Mouse (Mus musculus) fat pad, adult 2 months (tissue): Measurements from ENCODE around the gene Thsd7a.

Experiments
- DNase-seq: peaks from one replicate; pipeline ENCODE4 v3.0.0-alpha.2; 2011; ENCODE audit warnings: low read depth, low spot score; ENCODE audit errors: extremely low read depth

The Thsd7a gene

GRCm38 (mm10) chr6:12693689-12694088 lies 55.5 kb downstream of the Thsd7a start:
- DNase-seq, result no peak

DNA sequence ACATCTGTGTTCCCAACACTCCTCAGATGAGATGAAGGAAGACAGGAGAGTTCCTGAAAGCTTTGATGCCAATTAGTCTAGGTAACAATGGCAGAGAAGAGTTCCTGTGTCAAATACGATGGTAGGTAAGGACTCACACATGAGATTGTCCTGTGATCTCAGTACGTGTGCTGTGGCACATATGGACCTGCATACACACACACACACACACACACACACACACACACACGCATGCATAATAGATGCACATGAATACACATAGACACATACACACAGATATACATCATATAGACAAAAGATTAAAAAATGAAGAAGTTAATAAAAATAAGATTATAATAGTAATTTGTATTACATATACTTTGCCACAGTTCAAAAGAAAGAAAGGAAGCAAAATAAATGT lies 56.0 kb downstream of the Thsd7a start:
- DNase-seq, result no peak

- DNase-seq, result no peak
Measured at GRCm38 (mm10) chr6:12649633-12650032, 99.6 kb downstream of the Thsd7a start.

- no peak for DNase-seq
Measured at GRCm38 (mm10) chr6:12628637-12629246, 120.5 kb downstream of the Thsd7a start.

GRCm38 (mm10) chr6:12606638-12607246 lies 142.5 kb downstream of the Thsd7a start:
- no peak for DNase-seq

DNA sequence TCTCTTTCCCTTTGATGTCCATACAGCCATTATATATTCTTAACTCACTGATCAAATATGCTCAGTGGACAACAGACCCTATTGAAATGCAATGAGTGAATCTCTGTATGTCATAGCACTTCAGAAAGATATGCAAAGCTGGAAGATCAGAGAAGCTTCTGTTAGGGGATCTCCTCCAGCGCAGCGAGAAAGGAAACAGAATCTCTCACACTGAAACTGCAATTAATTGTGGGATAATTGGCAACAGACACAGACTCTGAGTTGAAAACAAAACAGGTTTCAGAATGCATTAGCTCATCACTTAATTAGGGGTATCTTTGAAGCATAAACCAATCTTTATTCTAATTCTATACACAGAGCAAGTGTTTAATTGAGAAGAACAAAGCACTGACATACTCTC lies 146.3 kb downstream of the Thsd7a start:
- no peak for DNase-seq

DNA sequence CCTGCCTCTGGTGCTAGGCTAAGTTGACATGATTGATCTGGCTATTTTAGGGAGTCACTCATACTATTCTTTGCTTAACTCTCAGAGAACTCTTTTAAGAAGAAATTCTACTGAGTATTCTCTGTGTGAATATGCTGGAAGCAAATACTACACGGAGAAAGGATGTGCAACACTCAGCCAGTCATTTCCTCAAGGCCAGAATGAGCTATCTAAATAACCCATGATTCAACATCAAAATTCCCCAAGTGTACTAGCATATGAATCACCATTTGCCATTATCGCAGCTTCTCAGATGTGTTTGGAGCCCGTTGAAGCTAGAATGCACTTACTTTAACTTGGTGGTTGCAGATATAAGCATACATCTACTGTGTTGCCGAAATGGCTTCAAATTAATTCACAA lies 147.0 kb downstream of the Thsd7a start:
- DNase-seq, result no peak

DNA sequence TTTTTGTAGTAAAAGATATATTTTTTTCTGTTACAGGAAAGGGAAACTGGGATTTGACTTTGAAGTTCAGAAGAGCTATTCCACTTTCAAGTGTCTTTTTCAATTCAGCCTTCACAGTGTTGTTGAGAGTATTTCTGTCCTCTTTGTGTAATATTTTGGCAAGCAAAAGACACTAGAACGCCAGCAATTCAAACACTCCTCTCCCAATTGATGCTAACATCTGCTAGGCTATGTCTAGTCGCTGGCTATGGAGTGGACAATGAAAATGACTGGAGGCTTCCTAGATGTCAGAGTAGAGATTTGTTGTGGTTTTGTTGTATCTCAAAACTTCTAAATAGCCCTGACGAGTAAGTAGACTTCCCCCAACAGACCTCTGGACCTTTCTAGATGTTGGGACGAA lies 164.8 kb downstream of the Thsd7a start:
- DNase-seq, result no peak

DNA sequence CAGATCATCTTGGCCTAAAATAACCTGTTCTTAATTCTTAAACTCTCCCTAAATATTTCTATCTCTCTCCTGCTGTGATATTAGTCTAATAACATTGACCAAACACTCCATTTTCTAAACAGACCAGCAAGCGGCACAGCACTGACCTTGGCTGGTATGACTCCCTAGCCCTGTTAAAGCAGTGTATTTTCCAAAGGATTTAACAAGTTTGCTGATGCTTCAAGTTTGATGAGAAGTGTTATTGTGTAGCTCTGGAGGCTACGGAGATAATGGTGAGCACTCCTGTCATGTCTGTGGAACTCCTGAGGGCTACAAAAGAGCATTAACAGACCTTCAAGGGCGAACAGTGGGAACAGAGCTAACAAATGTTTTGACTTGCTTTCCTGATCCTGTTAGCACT lies 168.1 kb downstream of the Thsd7a start:
- no peak for DNase-seq

GRCm38 (mm10) chr6:12575619-12576216 lies 173.5 kb downstream of the Thsd7a start:
- no peak for DNase-seq

GRCm38 (mm10) chr6:12572202-12572601 lies 177.0 kb downstream of the Thsd7a start:
- no peak for DNase-seq

DNA sequence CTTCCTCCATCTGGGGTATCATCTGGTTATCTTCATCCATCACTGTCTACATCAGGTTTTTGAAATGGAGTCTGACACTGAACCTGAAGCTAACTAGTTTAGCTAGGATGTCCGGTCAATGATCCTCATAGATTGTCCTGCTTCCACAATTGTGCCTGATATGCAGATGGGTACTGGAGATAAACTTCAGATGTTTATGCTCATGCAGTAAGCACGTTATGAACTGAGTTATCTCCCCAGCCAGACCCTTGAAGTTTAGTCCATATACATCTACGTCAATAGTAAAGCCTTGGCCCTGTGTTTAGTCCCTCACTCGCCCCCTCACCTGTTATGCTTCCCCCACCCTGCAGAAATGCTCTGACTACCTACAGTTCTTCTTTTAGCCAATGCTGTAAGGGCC lies 184.1 kb downstream of the Thsd7a start:
- no peak for DNase-seq

GRCm38 (mm10) chr6:12562336-12562735 lies 186.9 kb downstream of the Thsd7a start:
- DNase-seq, result no peak

GRCm38 (mm10) chr6:12560500-12560899 lies 188.7 kb downstream of the Thsd7a start:
- DNase-seq, result no peak

GRCm38 (mm10) chr6:12555114-12556099 lies 193.8 kb downstream of the Thsd7a start:
- no peak for DNase-seq

- DNase-seq, result no peak
Measured at GRCm38 (mm10) chr6:12551176-12551575, 198.0 kb downstream of the Thsd7a start.

GRCm38 (mm10) chr6:12550054-12550655 lies 199.1 kb downstream of the Thsd7a start:
- DNase-seq, result no peak

DNA sequence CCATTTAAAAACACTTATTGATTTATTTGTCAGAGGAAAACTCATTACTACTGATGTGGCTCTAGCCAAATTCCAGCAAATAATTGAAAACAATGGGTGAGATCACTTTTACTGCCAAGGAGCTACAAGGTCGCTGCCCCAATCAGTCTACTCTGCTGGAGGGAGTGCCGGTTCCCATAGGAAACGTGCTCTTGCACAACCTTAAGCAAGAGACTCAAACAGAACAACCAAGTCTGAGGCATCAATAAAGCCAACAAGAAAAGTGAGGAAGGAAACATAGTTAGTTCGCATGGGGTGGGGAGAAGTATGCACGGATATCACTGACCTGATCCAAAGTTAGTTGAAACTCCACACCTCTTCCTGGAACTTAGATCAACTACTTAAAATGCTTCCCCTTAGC lies 205.1 kb downstream of the Thsd7a start:
- DNase-seq, result no peak

- DNase-seq, result no peak
Measured at GRCm38 (mm10) chr6:12542496-12542895, 206.7 kb downstream of the Thsd7a start.

GRCm38 (mm10) chr6:12519121-12519520 lies 230.1 kb downstream of the Thsd7a start:
- DNase-seq, result no peak

GRCm38 (mm10) chr6:12518283-12518903 lies 230.8 kb downstream of the Thsd7a start:
- DNase-seq, result no peak
